Mouse (Mus musculus) olfactory bulb, adult 2 months (tissue): ENCODE data around the gene Cpxm2.

ENCODE experiments used
- CTCF ChIP-seq: fragments of 200-500 bp; IDR thresholded peaks from 2 replicates; pipeline ENCODE4 v1.5.1; 2012; ENCODE audit warnings: low read depth, mild to moderate bottlenecking, low read length, moderate library complexity; ENCODE audit not compliant: insufficient read depth
- POLR2A ChIP-seq: fragments of 200-500 bp; IDR thresholded peaks from 2 replicates; pipeline ENCODE4 v1.6.1; 2012; ENCODE audit warnings: mild to moderate bottlenecking, low read depth, low read length, moderate library complexity; ENCODE audit not compliant: insufficient read depth

GRCm38 (mm10) chr7:131992226-131992625, 162.3 kb downstream of the Cpxm2 start:
- TF ChIP-seq CTCF (no peak), POLR2A (no peak)
